Mouse (Mus musculus): ENCODE measurements around the gene Cdk8.

- TF ChIP-seq CTCF (IDR thresholded peaks at IDR 0.05; ENCODE audit: low read depth, low read length): no peak
- TF ChIP-seq POLR2AphosphoS5 (IDR thresholded peaks at IDR 0.05; ENCODE audit: insufficient replicate concordance, low read depth, low read length): no peak
- no peak for TF ChIP-seq TAL1 (conservative IDR thresholded peaks at IDR 0.05; ENCODE audit: low read depth, low read length)
Measured at GRCm38 (mm10) chr5:146247709-146248108, 16.7 kb downstream of the Cdk8 start.

Data from G1E (cell line).